8 mouse cellular contexts compared by ENCODE assay signal in genomic region chr14:86062885-86063619, GRCm38 (mm10).
A peak's percentile ranks its signal among the peaks of the same experiment; 100 is the strongest.
DNase-seq lines count a peak whose midpoint lies in the region; TF ChIP-seq lines count a peak whose summit lies in the region.

No protein-coding gene starts in this region.

- H3K36me3 ChIP-seq in thymus, adult 2 months (ENCODE audit: control insufficient read depth, insufficient read depth, low read length), result no peaks in the 10 kb centered on the region

- H3K27ac ChIP-seq in thymus, adult 2 months (ENCODE audit: control insufficient read depth, insufficient read depth, low read length), result no peak overlapping the region

- 95% methylated on average over 11 of the region's 11 CpGs for WGBS in thymus, adult 2 months

- no peaks in the 10 kb centered on the region for H3K27me3 ChIP-seq in thymus, adult 2 months (ENCODE audit: control insufficient read depth, insufficient read depth, low read length)

- no peak for TF ChIP-seq CTCF in thymus, adult 2 months (IDR thresholded peaks at IDR 0.05; ENCODE audit: borderline replicate concordance, control insufficient read depth, extremely low read depth, insufficient read depth, low read length, poor library complexity)

- no peaks in the 10 kb centered on the region for H3K4me1 ChIP-seq in thymus, adult 2 months (replicated peaks; ENCODE audit: control insufficient read depth, insufficient read depth, low read length)

- no peak overlapping the region for H3K4me3 ChIP-seq in thymus, adult 2 months (ENCODE audit: control insufficient read depth, insufficient read depth, low read length)

- no peak for TF ChIP-seq POLR2A in thymus, adult 2 months (IDR thresholded peaks at IDR 0.05; ENCODE audit: control insufficient read depth, extremely low read depth, insufficient read depth, low read length, poor library complexity)

- peak; percentile 6 to 7 for DNase-seq in kidney, postnatal 4 days
- DNase-seq in kidney, adult 11 months, result no peak
- DNase-seq in embryo, embryonic 10.5 days (ENCODE audit: low spot score), result peak; percentile 51
- DNase-seq in forelimb bud, embryonic 11.5 days (ENCODE audit: low read depth, low spot score), result peak; percentile 12
- peak; percentile 5 for DNase-seq in lung, postnatal 14 days
- no peak for DNase-seq in yolk sac, embryonic 10.5 days (ENCODE audit: low spot score)
- no peak for DNase-seq in kidney, adult 18-20 months
- DNase-seq in thymus, adult 2 months, result no peak

Comparison
In these comparisons a context has a peak if more than half of its experiments do, and no peak if none do; other contexts are left out.
1. DNase-seq: peak in kidney, postnatal 4 days (2 of 2), embryo, embryonic 10.5 days (single experiment), forelimb bud, embryonic 11.5 days (single experiment) and lung, postnatal 14 days (single experiment); none in kidney, adult 11 months (single experiment), yolk sac, embryonic 10.5 days (single experiment), kidney, adult 18-20 months (single experiment) and thymus, adult 2 months (single experiment).